Mouse (Mus musculus) midbrain, embryonic 14.5 days (tissue): ENCODE measurements around the gene H1f0. TPM values are rescaled to one million over a fixed set of nuclear protein-coding genes. Genes with fewer than 3 reads are reported as not detected.
A peak's percentile ranks its signal among the peaks of the same experiment; 100 is the strongest.

Source experiments
- ATAC-seq: fragments of 200-750 bp; cut with Nextera tagmentation; 2 replicates; pipeline ENCODE4 v1.8.0; 2017; ENCODE audit warnings: moderate number of reproducible peaks, moderate library complexity; ENCODE audit not compliant: low FRiP score, low TSS enrichment
- DNase-seq: peaks from one replicate; pipeline ENCODE4 v3.0.0-alpha.2; 2015
- H3K27ac ChIP-seq: fragments of 300-500 bp; sonication (generic); replicated peaks from 2 replicates; pipeline ENCODE4 v1.5.1; 2014; ENCODE audit warnings: mild to moderate bottlenecking, low read depth, low read length, moderate library complexity
- H3K27me3 ChIP-seq: fragments of 300-500 bp; sonication (generic); 2 replicates; pipeline ENCODE4 v1.6.1; 2014; ENCODE audit warnings: low read length, control low read depth, mixed read lengths; ENCODE audit not compliant: control insufficient read depth, insufficient read depth
- H3K36me3 ChIP-seq: fragments of 300-500 bp; sonication (generic); 2 replicates; pipeline ENCODE4 v1.6.1; 2014; ENCODE audit warnings: low read length, control low read depth; ENCODE audit not compliant: control insufficient read depth, insufficient read depth
- H3K4me1 ChIP-seq: fragments of 300-500 bp; sonication (generic); 2 replicates; pipeline ENCODE4 v1.6.1; 2014; ENCODE audit warnings: mild to moderate bottlenecking, antibody characterized with exemption, low read length, control low read depth; ENCODE audit not compliant: control insufficient read depth, insufficient read depth
- H3K4me2 ChIP-seq: fragments of 300-500 bp; sonication (generic); 2 replicates; pipeline ENCODE4 v1.6.1; 2014; ENCODE audit warnings: mild to moderate bottlenecking, low read length, moderate library complexity
- H3K4me3 ChIP-seq: fragments of 300-500 bp; sonication (generic); replicated peaks from 2 replicates; pipeline ENCODE4 v1.5.1; 2014; ENCODE audit warnings: low read depth, low read length
- H3K9ac ChIP-seq: fragments of 300-500 bp; sonication (generic); replicated peaks from 2 replicates; pipeline ENCODE4 v1.6.1; 2014; ENCODE audit warnings: mild to moderate bottlenecking, low read length, moderate library complexity
- H3K9me3 ChIP-seq: fragments of 300-500 bp; sonication (generic); 2 replicates; pipeline ENCODE4 v1.6.1; 2016; ENCODE audit warnings: low read length, control low read depth, mixed read lengths; ENCODE audit not compliant: control insufficient read depth
- WGBS: fragments of 180-500 bp; shearing (Covaris S2); extraction: QIAGEN DNeasy Blood & Tissue Kit; methylation state at CpG from one replicate; pipeline ENCODE4 v1.1.7; 2014; 5-methylcytosine and 5-hydroxymethylcytosine counted together
- polyA plus RNA-seq: library from polyadenylated mRNA; unstranded; fragments of >200 nt; fragmentation: Nextera tagmentation; extraction: Ambion mirVana; gene quantifications from 2 replicates; pipeline ENCODE4 v1.2.1, GENCODE M21; 2014

The H1f0 gene
- polyA plus RNA-seq, 1 experiment from 2014 or later = 94.4 TPM

DNA sequence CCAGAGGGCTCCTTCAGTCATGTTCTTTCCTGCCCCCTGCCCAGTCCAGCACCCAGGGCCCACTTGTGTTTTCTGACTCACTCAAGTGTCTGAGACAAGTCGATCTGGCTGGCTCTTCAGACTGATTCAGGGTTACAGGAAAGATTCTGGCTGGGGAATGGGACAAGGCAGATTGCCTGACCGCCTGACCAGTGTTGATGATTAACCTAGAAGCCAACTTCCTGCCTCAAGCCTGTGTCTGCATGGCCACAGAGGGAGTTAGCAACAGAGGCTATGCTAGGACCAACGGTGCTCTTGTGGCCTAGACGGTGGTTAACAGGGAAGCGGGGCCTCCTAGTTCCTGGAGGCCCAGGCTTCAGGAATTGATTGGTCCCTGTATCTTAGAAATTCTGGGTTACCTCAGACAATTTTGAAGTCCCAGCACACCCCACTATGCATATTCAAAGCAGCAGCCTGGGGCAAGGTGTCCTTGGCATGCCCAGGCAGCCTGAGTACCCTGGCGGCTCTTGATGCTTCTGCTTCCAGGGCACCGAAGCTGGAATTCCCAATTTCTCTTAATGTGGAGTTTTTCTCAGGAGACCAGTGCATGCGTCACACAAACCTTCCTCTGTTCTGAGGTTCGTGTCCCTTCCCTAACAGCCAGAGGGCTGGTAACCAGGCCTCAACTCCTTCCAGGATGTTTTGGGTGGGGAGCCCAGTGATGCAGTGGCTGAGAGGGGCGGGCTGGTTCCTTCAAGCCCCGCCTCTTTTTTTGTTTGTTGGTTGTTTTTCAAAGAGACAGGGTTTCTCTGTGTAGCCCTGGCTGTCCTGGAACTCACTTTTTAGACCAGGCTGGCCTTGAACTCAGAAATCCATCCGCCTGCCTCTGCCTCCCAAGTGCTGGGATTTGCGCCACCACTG is 23.5 kb downstream of the H1f0 start:
- Histone ChIP-seq H3K9me3 (no peaks in the 10 kb centered on the region), H3K4me3 (no peak overlapping the region), H3K27ac (no peak overlapping the region), H3K9ac (no peak overlapping the region), H3K4me2 (no peak overlapping the region), H3K36me3 (peaks cover 46% of the 10 kb centered on the region), H3K27me3 (no peaks in the 10 kb centered on the region), H3K4me1 (no peaks in the 10 kb centered on the region)
- no peak for ATAC-seq
- no peak for DNase-seq
- 80% methylated on average over 13 of the region's 13 CpGs for WGBS

DNA sequence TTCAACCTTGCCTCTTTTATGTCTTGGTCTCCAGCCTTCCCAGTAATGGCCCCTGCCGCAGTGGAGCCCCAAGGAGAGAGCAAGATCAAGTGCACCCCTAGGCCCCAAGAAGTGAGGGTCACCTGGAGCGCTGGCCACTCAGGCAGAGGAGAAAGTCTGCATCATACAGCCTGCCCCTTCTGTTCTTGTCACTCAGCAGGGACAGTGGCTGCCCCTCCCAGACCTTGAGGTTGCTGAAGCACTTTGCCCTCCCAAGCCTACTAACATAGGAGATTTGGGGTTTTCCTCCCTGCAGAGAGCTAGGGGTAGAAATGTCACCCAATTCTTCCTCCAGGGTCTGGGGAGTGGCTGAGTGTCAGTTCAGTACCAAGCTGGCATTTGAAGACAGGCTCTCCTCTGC is 24.1 kb downstream of the H1f0 start:
- Histone ChIP-seq H3K27ac (no peak overlapping the region), H3K9me3 (no peaks in the 10 kb centered on the region), H3K9ac (no peak overlapping the region), H3K36me3 (peaks cover 52% of the 10 kb centered on the region), H3K27me3 (no peaks in the 10 kb centered on the region), H3K4me1 (no peaks in the 10 kb centered on the region), H3K4me3 (no peak overlapping the region), H3K4me2 (no peak overlapping the region)
- ATAC-seq = no peak
- DNase-seq = no peak
- 85% methylated on average over 2 of the region's 2 CpGs for WGBS

DNA sequence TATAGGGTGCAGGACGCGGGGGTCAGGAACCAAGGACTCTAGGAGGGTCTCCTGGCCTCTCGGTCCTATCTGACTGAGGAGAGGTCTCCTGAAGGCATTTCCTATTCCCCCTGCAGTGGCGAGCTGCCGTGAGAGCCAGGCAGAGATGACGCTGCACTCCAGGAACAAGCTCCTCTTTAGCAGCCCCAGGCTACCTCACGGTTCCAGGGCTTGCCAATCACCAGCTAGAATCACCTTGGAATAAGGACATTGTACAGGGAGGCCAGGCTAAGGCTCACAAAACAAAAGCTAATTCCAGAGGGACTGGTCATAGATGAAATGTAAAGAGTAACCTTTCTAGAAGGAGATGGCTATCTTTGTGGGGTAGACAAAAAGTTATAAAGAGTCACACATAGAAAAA is 28.4 kb downstream of the H1f0 start:
- Histone ChIP-seq H3K27me3 (no peaks in the 10 kb centered on the region), H3K4me3 (no peak overlapping the region), H3K36me3 (peaks cover 86% of the 10 kb centered on the region), H3K4me1 (no peaks in the 10 kb centered on the region; the same call in 1 of the 2 replicates), H3K4me2 (no peak overlapping the region), H3K9me3 (no peaks in the 10 kb centered on the region), H3K27ac (no peak overlapping the region), H3K9ac (no peak overlapping the region)
- no peak for ATAC-seq
- WGBS = 93% methylated on average over 7 of the region's 7 CpGs
- no peak for DNase-seq

DNA sequence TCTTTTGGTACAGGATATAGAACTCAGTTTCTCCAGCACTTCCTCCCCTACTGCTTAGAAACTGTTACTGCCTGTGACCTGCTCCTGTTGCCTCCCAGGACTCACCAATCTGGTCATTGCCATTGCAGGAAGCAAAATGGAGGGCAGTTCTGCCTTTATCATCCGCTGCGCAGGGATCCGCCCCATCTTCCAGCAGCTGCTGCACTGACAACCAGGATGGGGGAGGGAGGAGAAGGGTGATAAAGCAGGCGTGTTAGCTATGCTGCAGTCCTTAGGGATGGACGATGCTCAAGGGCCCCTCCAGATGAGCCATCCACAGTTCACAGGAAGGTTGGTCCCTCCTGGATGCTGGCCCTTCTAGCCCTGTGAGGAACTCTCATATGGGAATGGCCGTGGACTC is 29.6 kb downstream of the H1f0 start:
- Histone ChIP-seq H3K4me3 (no peak overlapping the region), H3K27me3 (no peaks in the 10 kb centered on the region), H3K9me3 (no peaks in the 10 kb centered on the region), H3K27ac (no peak overlapping the region), H3K36me3 (peaks cover 79% of the 10 kb centered on the region), H3K9ac (no peak overlapping the region), H3K4me2 (no peak overlapping the region), H3K4me1 (peaks cover 4% of the 10 kb centered on the region; the same call in 1 of the 2 replicates)
- 89% methylated on average over 6 of the region's 6 CpGs for WGBS
- DNase-seq (no peak), ATAC-seq (no peak)

DNA sequence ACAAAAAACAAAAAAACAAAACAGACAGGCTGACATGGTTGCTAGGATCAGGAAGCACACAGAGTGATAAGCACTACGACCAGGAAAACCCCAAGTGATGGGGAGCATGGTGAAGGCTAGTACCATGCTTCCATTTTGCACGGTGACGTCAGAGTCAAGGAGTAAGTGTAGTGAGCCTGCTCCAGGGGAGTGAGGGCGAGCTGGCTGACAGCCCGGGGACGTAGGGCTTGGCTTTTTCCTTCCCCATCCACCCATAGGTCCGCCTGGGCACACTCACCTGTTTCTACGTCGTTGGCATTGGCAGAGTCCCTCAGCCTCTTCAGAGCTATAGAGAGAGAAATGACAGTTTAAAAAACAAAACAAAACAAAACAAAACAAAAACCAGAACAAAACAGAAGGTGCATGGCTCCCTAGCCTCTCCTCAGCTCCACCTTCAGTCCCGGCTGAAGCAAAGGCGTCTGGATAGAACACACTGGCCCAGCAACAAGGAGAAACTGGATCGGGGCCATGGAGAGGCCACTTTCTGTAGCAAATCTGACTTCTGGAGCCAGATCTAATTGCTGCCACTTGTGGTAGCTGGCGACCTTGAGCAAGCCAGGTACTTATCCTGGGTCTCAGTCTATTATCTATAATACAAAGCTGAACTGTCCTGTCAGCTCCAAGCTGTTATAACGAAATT is 32.8 kb downstream of the H1f0 start:
- ATAC-seq (no peak), DNase-seq (no peak)
- Histone ChIP-seq H3K9ac (no peak overlapping the region), H3K9me3 (no peaks in the 10 kb centered on the region), H3K27ac (no peak overlapping the region), H3K27me3 (no peaks in the 10 kb centered on the region), H3K4me1 (peaks cover 10% of the 10 kb centered on the region), H3K4me2 (peak overlapping the region; percentile 84; the same call in 1 of the 2 replicates), H3K36me3 (peaks cover 47% of the 10 kb centered on the region), H3K4me3 (no peak overlapping the region)
- 86% methylated on average over 14 of the region's 14 CpGs for WGBS

DNA sequence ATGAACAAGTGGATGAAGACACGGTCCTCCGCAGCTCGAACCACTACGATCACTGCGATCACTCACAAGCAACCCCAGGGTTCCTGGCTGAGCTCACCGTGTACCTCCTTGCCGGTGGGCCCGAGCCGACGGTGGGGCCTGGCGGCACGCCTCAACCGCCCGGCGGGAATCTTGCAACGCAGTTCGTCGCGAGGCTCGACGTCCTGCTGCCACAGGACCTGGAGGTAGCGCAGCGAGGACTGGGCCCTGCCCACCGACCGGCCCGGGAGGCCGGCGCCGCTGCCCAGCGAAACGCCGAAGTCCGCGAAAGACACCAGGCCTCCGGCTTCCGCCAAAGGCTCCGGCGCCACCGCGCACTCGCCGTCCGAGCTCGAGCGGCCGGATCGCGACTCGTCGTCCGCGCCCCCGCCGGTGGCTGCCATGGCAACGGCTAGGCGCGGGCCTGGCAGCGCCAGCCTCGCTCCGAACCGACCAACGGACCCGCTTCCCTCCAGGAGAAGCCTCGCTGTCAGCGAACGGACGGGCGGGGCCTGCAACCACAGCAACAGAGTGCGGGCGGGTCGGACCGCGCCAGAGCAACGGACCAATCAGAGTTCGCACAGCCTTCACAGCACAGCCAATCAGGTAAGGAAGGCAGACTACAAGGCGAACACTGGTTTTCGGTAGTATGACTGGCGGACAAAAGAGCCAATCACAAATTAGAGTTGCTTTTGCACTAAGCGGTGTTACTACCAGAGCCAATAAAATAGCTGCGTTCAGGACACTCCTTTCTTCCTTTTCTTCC is 34.3 kb downstream of the H1f0 start, which contains the start of gene Ankrd54:
TSS of gene Ankrd54 (minus strand) at position 518 of the 784 bp plus-strand sequence.
- peak within 1 kb of the TSS; percentile 95 for H3K4me3 ChIP-seq
- WGBS = under 1% methylated on average over 76 of the region's 80 CpGs
- no peaks in the 10 kb centered on the region for H3K27me3 ChIP-seq
- peak; percentile 100 for ATAC-seq
- H3K4me2 ChIP-seq = peak within 1 kb of the TSS; percentile 84
- H3K9ac ChIP-seq = peak within 1 kb of the TSS; percentile 86
- H3K4me1 ChIP-seq = peaks cover 10% of the 10 kb centered on the region
- no peaks in the 10 kb centered on the region for H3K9me3 ChIP-seq
- H3K27ac ChIP-seq = peak within 1 kb of the TSS; percentile 77
- H3K36me3 ChIP-seq = peaks cover 32% of the 10 kb centered on the region
- DNase-seq = peak; percentile 99

DNA sequence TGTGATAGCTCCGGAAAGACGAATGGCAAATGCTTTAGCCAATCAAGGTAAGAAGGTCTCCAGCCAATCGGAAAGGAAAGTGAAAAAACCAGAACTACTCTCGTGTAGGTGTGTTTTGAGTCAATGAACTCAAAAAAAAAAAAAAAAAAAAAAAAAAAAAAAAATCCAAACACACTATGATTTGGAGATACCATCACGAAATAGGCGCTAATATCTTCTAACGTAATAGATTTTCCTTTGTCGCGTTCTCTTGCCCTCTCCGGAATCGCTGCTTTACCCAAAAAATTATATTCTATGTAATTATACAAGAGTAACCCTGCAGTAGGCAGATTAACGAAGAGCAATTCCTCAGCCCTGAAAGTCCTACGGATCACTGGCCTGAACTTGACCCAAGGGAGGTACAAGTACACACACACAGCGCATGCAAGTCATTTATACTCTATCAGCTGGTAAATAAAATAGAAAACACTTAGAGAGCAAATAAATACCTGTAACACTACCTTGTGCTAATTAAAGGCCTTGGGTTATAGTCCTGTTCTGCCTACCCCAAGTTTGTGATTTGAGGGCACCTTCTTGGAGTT is 35.0 kb downstream of the H1f0 start:
- DNase-seq = no peak
- Histone ChIP-seq H3K27me3 (no peaks in the 10 kb centered on the region), H3K27ac (peak overlapping the region; percentile 32; the same call in 1 of the 2 replicates), H3K4me2 (peak overlapping the region; percentile 53), H3K4me1 (peaks cover 10% of the 10 kb centered on the region), H3K9ac (no peak overlapping the region; the same call in 1 of the 2 replicates), H3K9me3 (no peaks in the 10 kb centered on the region), H3K36me3 (peaks cover 26% of the 10 kb centered on the region), H3K4me3 (peak overlapping the region; percentile 27)
- 10% methylated on average over 14 of the region's 14 CpGs for WGBS
- ATAC-seq = no peak

DNA sequence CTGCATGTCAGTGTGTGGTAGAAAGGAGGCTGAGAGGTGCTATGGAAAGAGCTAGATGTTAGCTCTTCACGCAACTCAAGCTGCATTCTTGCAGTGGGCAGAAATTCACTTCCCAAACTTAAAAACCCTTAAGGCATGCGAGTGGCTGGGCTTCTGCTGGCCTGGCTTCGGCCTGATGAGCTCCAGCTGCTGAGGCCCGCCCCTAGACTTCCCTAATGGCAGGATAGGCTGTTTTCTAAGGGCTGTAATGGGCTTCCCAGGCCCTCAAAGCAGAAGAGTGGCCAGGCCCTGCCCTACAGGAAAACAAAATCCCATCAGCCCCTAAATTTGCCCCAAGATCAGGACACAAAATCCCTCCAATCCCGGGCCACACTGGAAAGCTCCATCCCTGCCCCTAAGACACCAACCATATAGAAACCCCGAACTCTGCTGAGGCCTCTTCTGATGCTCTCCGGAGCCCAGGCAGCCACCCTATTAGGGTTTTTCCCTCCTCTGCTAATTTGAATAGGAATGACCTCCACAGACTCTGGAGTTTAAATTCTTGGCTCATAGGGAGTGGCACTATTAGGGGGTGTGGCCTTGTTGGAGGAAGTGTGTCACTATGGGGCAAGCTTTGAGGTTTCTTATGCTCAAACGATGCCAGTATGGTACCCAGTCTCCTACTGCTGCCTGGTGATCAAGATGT is 37.0 kb downstream of the H1f0 start:
- peaks cover 10% of the 10 kb centered on the region for H3K4me1 ChIP-seq
- no peak for ATAC-seq
- no peaks in the 10 kb centered on the region for H3K27me3 ChIP-seq
- no peak overlapping the region for H3K4me2 ChIP-seq
- no peak for DNase-seq
- 70% methylated on average over 8 of the region's 8 CpGs for WGBS
- H3K36me3 ChIP-seq = peaks cover 6% of the 10 kb centered on the region
- no peak overlapping the region for H3K4me3 ChIP-seq
- no peaks in the 10 kb centered on the region for H3K9me3 ChIP-seq
- no peak overlapping the region for H3K27ac ChIP-seq
- H3K9ac ChIP-seq = no peak overlapping the region
